Mouse (Mus musculus): Measurements from ENCODE around the gene Cdiptos.
A peak's percentile ranks its signal among the peaks of the same experiment; 100 is the strongest.

The Cdiptos gene

GRCm38 (mm10) chr7:126975950-126976866 is at the start of gene Cdiptos:
TSS of gene Cdiptos (minus strand) at chr7:126976098.
- DNase-seq, result peak; percentile 99

- peak; percentile 99 for DNase-seq
These were observed 49.1 kb upstream of the Cdiptos start for GRCm38 (mm10) chr7:127024755-127025555.

- DNase-seq, result peak; percentile 93
These were observed 48.2 kb upstream of the Cdiptos start for GRCm38 (mm10) chr7:127023896-127024690.

- peak; percentile 96 for DNase-seq
These were observed 47.4 kb upstream of the Cdiptos start for GRCm38 (mm10) chr7:127023272-127023691.

- DNase-seq, result no peak
These were observed 46.8 kb upstream of the Cdiptos start for GRCm38 (mm10) chr7:127022528-127023271.

GRCm38 (mm10) chr7:127021563-127022527 is 45.9 kb upstream of the Cdiptos start:
- peak; percentile 91 for DNase-seq

- DNase-seq, result peak; percentile 98
These were observed 45.1 kb upstream of the Cdiptos start, which contains the start of the genes Gm42742 and Prrt2 for GRCm38 (mm10) chr7:127020901-127021562. TSS of gene Gm42742 (minus strand) at chr7:127021097. TSS of gene Prrt2 (minus strand) at chr7:127021211.

DNA sequence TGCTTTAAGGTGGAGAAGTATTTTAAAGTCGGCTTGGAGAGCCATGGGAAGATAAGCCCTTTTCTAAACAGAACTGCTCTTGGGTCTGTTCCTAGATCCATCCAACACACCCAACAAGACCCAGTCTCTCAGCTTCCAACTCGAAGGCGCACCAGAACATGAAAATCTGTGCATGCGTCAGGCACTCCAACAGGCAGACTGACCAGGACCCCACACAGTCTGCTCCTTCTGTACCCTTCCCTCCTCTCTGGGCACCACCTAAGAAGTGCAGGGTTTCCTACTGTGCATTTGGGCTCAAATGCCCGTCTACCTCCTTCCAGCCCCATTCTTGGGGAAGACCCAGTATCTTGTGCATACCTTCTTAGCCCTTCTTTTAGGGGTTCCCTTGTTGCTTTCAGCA is 44.6 kb upstream of the Cdiptos start:
- DNase-seq, result no peak

GRCm38 (mm10) chr7:127020031-127020430 is 44.1 kb upstream of the Cdiptos start:
- peak; percentile 92 for DNase-seq

GRCm38 (mm10) chr7:127019306-127019960 is 43.5 kb upstream of the Cdiptos start:
- DNase-seq, result peak; percentile 90

DNA sequence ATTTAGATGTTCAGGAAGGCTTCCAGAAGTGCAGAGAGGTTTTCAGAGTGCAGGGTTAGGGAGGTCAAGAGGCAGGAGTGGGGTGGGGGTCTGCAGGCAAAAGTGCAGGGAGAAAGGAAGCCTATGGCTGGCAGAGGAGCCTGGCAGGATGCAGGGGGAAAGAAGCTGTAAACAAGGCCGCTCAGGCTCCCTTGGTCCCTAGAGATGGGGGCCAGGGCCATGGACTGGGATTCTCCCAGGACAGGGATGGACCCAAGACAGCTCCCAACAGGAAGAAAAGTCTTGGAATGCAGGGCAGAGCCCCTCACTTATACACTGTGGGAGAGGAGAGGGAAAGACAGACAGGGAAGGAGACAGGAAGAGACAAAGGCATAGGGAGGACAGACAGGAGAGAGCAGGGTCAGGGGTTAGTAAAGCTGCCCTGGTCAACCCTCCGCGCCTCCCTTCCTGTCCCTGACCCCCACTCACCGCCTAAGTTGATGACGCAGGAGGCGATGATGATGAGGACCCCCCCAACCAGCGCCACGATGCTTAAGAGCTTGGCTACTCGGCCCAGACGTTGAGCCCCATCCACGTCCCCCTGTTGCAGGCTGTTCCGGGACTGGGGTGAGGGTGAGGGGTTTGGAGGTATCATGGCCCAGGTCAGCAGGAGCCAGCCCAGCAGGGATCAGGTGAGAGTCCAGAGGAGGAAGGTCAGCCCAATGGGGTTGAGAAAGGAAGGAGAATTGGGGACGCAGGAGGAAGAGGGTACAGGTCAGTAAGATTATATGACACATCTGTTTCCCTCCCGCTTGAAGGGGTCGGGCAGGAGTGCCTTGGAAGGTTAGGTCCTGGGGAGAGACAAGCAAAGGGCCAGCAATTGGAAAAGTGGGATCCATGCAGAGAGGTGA is 42.8 kb upstream of the Cdiptos start:
- DNase-seq, result peak; percentile 93

GRCm38 (mm10) chr7:127017950-127018345 is 42.0 kb upstream of the Cdiptos start:
- peak; percentile 94 for DNase-seq

GRCm38 (mm10) chr7:127016971-127017949 is 41.4 kb upstream of the Cdiptos start, which contains the start of gene Pagr1a:
TSS of gene Pagr1a (minus strand) at chr7:127017352.
- DNase-seq, result peak; percentile 100

- peak; percentile 99 for DNase-seq
These were observed 40.6 kb upstream of the Cdiptos start for GRCm38 (mm10) chr7:127016486-127016938.

GRCm38 (mm10) chr7:127016481-127016485 is 40.4 kb upstream of the Cdiptos start, which contains the start of gene Pagr1b:
TSS of gene Pagr1b (minus strand) at chr7:127016484.
- DNase-seq, result no peak

- peak; percentile 97 for DNase-seq
These were observed 40.2 kb upstream of the Cdiptos start for GRCm38 (mm10) chr7:127016081-127016480.

DNA sequence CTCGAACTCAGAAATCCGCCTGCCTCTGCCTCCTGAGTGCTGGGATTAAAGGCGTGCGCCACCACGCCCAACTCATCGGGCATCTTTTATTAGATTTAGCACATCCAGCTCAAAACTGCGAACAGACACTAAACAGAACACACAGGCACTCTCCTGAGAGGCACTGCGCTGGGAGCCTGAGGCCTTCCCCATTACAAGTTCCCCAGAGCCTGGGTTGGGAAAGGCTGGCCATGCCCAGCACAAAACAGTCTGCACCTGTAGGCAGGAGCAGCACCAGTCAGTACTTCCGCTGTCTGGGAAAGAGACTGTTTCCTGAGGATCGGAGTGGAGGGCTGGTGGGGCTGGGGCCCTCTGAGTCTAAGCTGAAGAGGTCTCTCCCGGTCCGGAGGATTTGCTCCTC is 39.1 kb upstream of the Cdiptos start:
- DNase-seq, result peak; percentile 91

- DNase-seq, result peak; percentile 99
These were observed 38.4 kb upstream of the Cdiptos start, which contains the start of gene Mvp for GRCm38 (mm10) chr7:127014320-127014719. TSS of gene Mvp (minus strand) at chr7:127014621.
